ENCODE assay signal across 9 mouse cellular contexts in genomic region chr19:10709360-10710087, GRCm38 (mm10). TPM values are rescaled to one million over a fixed set of nuclear protein-coding genes. Genes with fewer than 3 reads are reported as not detected.
DNase-seq lines count a peak whose midpoint lies in the region; ATAC-seq and TF ChIP-seq lines count a peak whose summit lies in the region.
"Had no signal": no experiment of that assay in that cellular context is flagged by ENCODE, and none has a peak within 500 bp of the region (broad histone marks: within the 10 kb centered on the region; RNA-seq: fewer than 3 reads in every experiment).

No protein-coding gene starts in this region.

- peak; percentile 83 for TF ChIP-seq RAD21 in CH12.LX (IDR thresholded peaks at IDR 0.05; ENCODE audit: low read depth, low read length)

- H3K27me3 ChIP-seq in CH12.LX (replicated peaks), result no peaks in the 10 kb centered on the region
- H3K27me3 ChIP-seq in forebrain, embryonic 12.5 days, result no peaks in the 10 kb centered on the region
- H3K27me3 ChIP-seq in heart, postnatal 0 days (ENCODE audit: control insufficient read depth, insufficient read depth, low read length), result no peaks in the 10 kb centered on the region
- H3K27me3 ChIP-seq in liver, embryonic 14.5 days (ENCODE audit: control insufficient read depth, insufficient read depth, low read length), result no peaks in the 10 kb centered on the region
- H3K27me3 ChIP-seq in neural tube, embryonic 12.5 days (replicated peaks), result no peaks in the 10 kb centered on the region
- H3K27me3 ChIP-seq in stomach, postnatal 0 days (ENCODE audit: control insufficient read depth, insufficient read depth, low read length), result no peaks in the 10 kb centered on the region

- peak; percentile 91 for ATAC-seq in forebrain, embryonic 12.5 days (ENCODE audit: low FRiP score)
- peak; percentile 89 for ATAC-seq in heart, postnatal 0 days (ENCODE audit: insufficient read depth, low read depth)
- peak; percentile 65 for ATAC-seq in liver, embryonic 14.5 days (ENCODE audit: insufficient read depth)
- peak; percentile 83 for ATAC-seq in neural tube, embryonic 12.5 days (ENCODE audit: low FRiP score, low read depth)
- ATAC-seq in stomach, postnatal 0 days (ENCODE audit: low FRiP score, low TSS enrichment), result peak; percentile 73

- H3K4me2 ChIP-seq in CH12.LX (ENCODE audit: insufficient read depth, low read depth, poor library complexity, severe bottlenecking), result no peak overlapping the region
- no peak overlapping the region for H3K4me2 ChIP-seq in forebrain, embryonic 12.5 days
- no peak overlapping the region for H3K4me2 ChIP-seq in heart, postnatal 0 days (ENCODE audit: low read depth, low read length)
- no peak overlapping the region for H3K4me2 ChIP-seq in liver, embryonic 14.5 days (ENCODE audit: low read depth)
- H3K4me2 ChIP-seq in neural tube, embryonic 12.5 days (replicated peaks), result peak overlapping the region; percentile 25
- H3K4me2 ChIP-seq in stomach, postnatal 0 days (replicated peaks; ENCODE audit: low read depth), result no peak overlapping the region

- no peak for TF ChIP-seq EP300 in CH12.LX (IDR thresholded peaks at IDR 0.05; ENCODE audit: low read length)
- TF ChIP-seq EP300 in heart, postnatal 0 days (IDR thresholded peaks at IDR 0.05; ENCODE audit: low read depth), result no peak
- no peak for TF ChIP-seq EP300 in liver, embryonic 14.5 days (IDR thresholded peaks at IDR 0.05; ENCODE audit: low read depth)
- TF ChIP-seq EP300 in stomach, postnatal 0 days (optimal IDR thresholded peaks at IDR 0.05), result no peak

- TF ChIP-seq POLR2A in CH12.LX (IDR thresholded peaks at IDR 0.05; ENCODE audit: low read depth, low read length), result no peak

- H3K4me3 ChIP-seq in CH12.LX (replicated peaks in 1 of 3; ENCODE audit: low read depth in 2 of 3, low read length in 2 of 3, poor library complexity in 1 of 3), result no peak overlapping the region
- no peak overlapping the region for H3K4me3 ChIP-seq in forebrain, embryonic 12.5 days (replicated peaks)
- H3K4me3 ChIP-seq in heart, postnatal 0 days (ENCODE audit: low read depth, low read length), result no peak overlapping the region
- H3K4me3 ChIP-seq in liver, embryonic 14.5 days (ENCODE audit: insufficient read depth in 1 of 2, low read depth in 2 of 2, low read length in 2 of 2), result no peak overlapping the region
- no peak overlapping the region for H3K4me3 ChIP-seq in neural tube, embryonic 12.5 days
- H3K4me3 ChIP-seq in stomach, postnatal 0 days (ENCODE audit: low read depth, low read length), result no peak overlapping the region

- H3K79me2 ChIP-seq in CH12.LX (replicated peaks; ENCODE audit: control insufficient read depth, extremely low read depth, insufficient read depth, poor library complexity, severe bottlenecking), result no peaks in the 10 kb centered on the region

- H3K9ac ChIP-seq in CH12.LX (ENCODE audit: insufficient read depth, low read depth), result no peak overlapping the region
- H3K9ac ChIP-seq in forebrain, embryonic 12.5 days, result no peak overlapping the region
- H3K9ac ChIP-seq in heart, postnatal 0 days (replicated peaks; ENCODE audit: low read depth, low read length), result no peak overlapping the region
- H3K9ac ChIP-seq in liver, embryonic 14.5 days (replicated peaks), result no peak overlapping the region
- H3K9ac ChIP-seq in neural tube, embryonic 12.5 days, result no peak overlapping the region
- H3K9ac ChIP-seq in stomach, postnatal 0 days (ENCODE audit: low read length), result peak overlapping the region; percentile 35; the same call in 1 of the 2 replicates

- peak; percentile 84 to 96 for TF ChIP-seq CTCF in CH12.LX (conservative IDR thresholded peaks at IDR 0.05 in 1 of 2, IDR thresholded peaks at IDR 0.05 in 1 of 2; ENCODE audit: low read depth in 2 of 2, low read length in 2 of 2)
- TF ChIP-seq CTCF in heart, postnatal 0 days (IDR thresholded peaks at IDR 0.05; ENCODE audit: low read depth), result peak; percentile 99
- peak; percentile 100 for TF ChIP-seq CTCF in liver, embryonic 14.5 days (IDR thresholded peaks at IDR 0.05; ENCODE audit: low read depth)
- TF ChIP-seq CTCF in stomach, postnatal 0 days (IDR thresholded peaks at IDR 0.05; ENCODE audit: low read depth), result peak; percentile 98

- DNase-seq in CH12.LX (ENCODE audit: extremely low read depth), result peak; percentile 72
- peak; percentile 75 for DNase-seq in c-Kit-positive CD71-positive TER-119-negative erythroid progenitor cells, embryonic 14.5 days (ENCODE audit: low read depth)
- peak; percentile 92 for DNase-seq in heart, postnatal 0 days (ENCODE audit: low spot score)
- DNase-seq in kidney, postnatal 36 days, result peak; percentile 96 to 98
- peak; percentile 57 to 63 (median 59) for DNase-seq in liver, embryonic 14.5 days (ENCODE audit: low read depth in 3 of 3, low spot score in 3 of 3)
- peak; percentile 95 for DNase-seq in stomach, postnatal 0 days (ENCODE audit: low spot score)

- WGBS in forebrain, embryonic 12.5 days, result 15% methylated on average over 8 of the region's 8 CpGs
- 9% methylated on average over 8 of the region's 8 CpGs for WGBS in heart, postnatal 0 days
- WGBS in liver, embryonic 14.5 days (ENCODE audit: insufficient replicate concordance), result 24% methylated on average over 8 of the region's 8 CpGs
- WGBS in neural tube, embryonic 12.5 days, result 20% methylated on average over 8 of the region's 8 CpGs
- 21% methylated on average over 8 of the region's 8 CpGs for WGBS in stomach, postnatal 0 days

- H3K27ac ChIP-seq in CH12.LX (ENCODE audit: insufficient read depth, low read depth), result no peak overlapping the region
- peak overlapping the region; percentile 93 for H3K27ac ChIP-seq in forebrain, embryonic 12.5 days
- H3K27ac ChIP-seq in heart, postnatal 0 days (ENCODE audit: low read depth), result peak overlapping the region; percentile 90
- H3K27ac ChIP-seq in liver, embryonic 14.5 days, result no peak overlapping the region
- H3K27ac ChIP-seq in neural tube, embryonic 12.5 days, result peak overlapping the region; percentile 82
- H3K27ac ChIP-seq in stomach, postnatal 0 days (replicated peaks), result peak overlapping the region; percentile 75
- H3K27ac ChIP-seq: macrophage had no signal

- dilution Hi-C loops in CH12.LX (cut with MboI; ENCODE audit: extremely low pct_ligation_motif_present, extremely low pct_unique_long_range_greater_than_20kb, low sequenced_read_pairs), result no loop called here

- no peaks in the 10 kb centered on the region for H3K9me3 ChIP-seq in CH12.LX (replicated peaks; ENCODE audit: low read length)
- H3K9me3 ChIP-seq in forebrain, embryonic 12.5 days, result no peaks in the 10 kb centered on the region
- no peaks in the 10 kb centered on the region for H3K9me3 ChIP-seq in heart, postnatal 0 days (replicated peaks; ENCODE audit: control insufficient read depth, low read length)
- no peaks in the 10 kb centered on the region for H3K9me3 ChIP-seq in liver, embryonic 14.5 days (ENCODE audit: control insufficient read depth, low read length)
- no peaks in the 10 kb centered on the region for H3K9me3 ChIP-seq in neural tube, embryonic 12.5 days
- H3K9me3 ChIP-seq in stomach, postnatal 0 days (ENCODE audit: control insufficient read depth, low read length), result no peaks in the 10 kb centered on the region

- peaks cover 7 to 22% of the 10 kb centered on the region in 2 experiments; a peak in 3 of 4 replicates for H3K4me1 ChIP-seq in CH12.LX (ENCODE audit: control insufficient read depth in 1 of 2, insufficient read depth in 2 of 2)
- H3K4me1 ChIP-seq in forebrain, embryonic 12.5 days, result peaks cover 23% of the 10 kb centered on the region
- peaks cover 13% of the 10 kb centered on the region; the same call in 1 of the 2 replicates for H3K4me1 ChIP-seq in heart, postnatal 0 days (ENCODE audit: control insufficient read depth, insufficient read depth)
- H3K4me1 ChIP-seq in liver, embryonic 14.5 days (replicated peaks; ENCODE audit: control insufficient read depth in 2 of 2, insufficient read depth in 2 of 2, low read length in 1 of 2), result no peaks in the 10 kb centered on the region
- H3K4me1 ChIP-seq in neural tube, embryonic 12.5 days, result peaks cover 13% of the 10 kb centered on the region
- H3K4me1 ChIP-seq in stomach, postnatal 0 days (replicated peaks; ENCODE audit: control insufficient read depth, insufficient read depth), result no peaks in the 10 kb centered on the region

- in situ Hi-C loops in CH12.LX (cut with MboI; ENCODE audit: low pct_ligation_motif_present, low pct_unique_long_range_greater_than_20kb, low sequenced_read_pairs), result loop anchor here (5.0 kb wide), 1 partner anchor 37 kb away; no protein-coding TSS in a partner anchor

- H3K36me3 ChIP-seq in CH12.LX (replicated peaks in 1 of 2; ENCODE audit: control insufficient read depth in 1 of 2, insufficient read depth in 1 of 2, low read length in 1 of 2), result peaks cover 54 to 90% of the 10 kb centered on the region in 2 experiments
- peaks cover 54% of the 10 kb centered on the region for H3K36me3 ChIP-seq in forebrain, embryonic 12.5 days (replicated peaks)
- H3K36me3 ChIP-seq in heart, postnatal 0 days (replicated peaks; ENCODE audit: control insufficient read depth, insufficient read depth, low read length), result peaks cover 44% of the 10 kb centered on the region
- peaks cover 18% of the 10 kb centered on the region for H3K36me3 ChIP-seq in liver, embryonic 14.5 days (replicated peaks; ENCODE audit: control insufficient read depth, insufficient read depth, low read depth)
- peaks cover 49% of the 10 kb centered on the region for H3K36me3 ChIP-seq in neural tube, embryonic 12.5 days
- peaks cover 31% of the 10 kb centered on the region for H3K36me3 ChIP-seq in stomach, postnatal 0 days (ENCODE audit: control insufficient read depth, insufficient read depth, low read length)

RNA-seq across cellular contexts. Expression of gene Vps37c, which starts 21.0 kb away (rescaled TPM):
- total RNA-seq in CH12.LX (2012; rRNA removed) (9.5 and 10.8 TPM in 2 replicates), CH12.LX (2014; rRNA removed) (4.9 and 6.2 TPM in 2 replicates)
- polyA plus RNA-seq in CH12.LX (2012; ENCODE audit: insufficient read length, low read depth), result 13.0 and 13.4 TPM in 2 replicates
- polyA plus RNA-seq in forebrain, embryonic 12.5 days (2016; fragmentation: Nextera tagmentation; extraction: Ambion mirVana), result 32.5 and 35.2 TPM in 2 replicates
- total RNA-seq in heart, postnatal 0 days (2014; rRNA removed; ENCODE audit: low replicate concordance), result 25.5 and 42.1 TPM in 2 replicates
- polyA plus RNA-seq in heart, postnatal 0 days (2015; fragmentation: Nextera tagmentation; extraction: Ambion mirVana), result 22.2 and 23.0 TPM in 2 replicates
- 6.0 and 6.3 TPM in 2 replicates for polyA plus RNA-seq in liver, embryonic 14.5 days (2012; rRNA removed)
- 9.3 and 10.4 TPM in 2 replicates for polyA plus RNA-seq in liver, embryonic 14.5 days (2014; fragmentation: Nextera tagmentation; extraction: Ambion mirVana)
- 33.8 and 39.2 TPM in 2 replicates for polyA plus RNA-seq in neural tube, embryonic 12.5 days (2016; fragmentation: Nextera tagmentation; extraction: Ambion mirVana)
- 48.6 and 57.3 TPM in 2 replicates for polyA plus RNA-seq in stomach, postnatal 0 days (2015; fragmentation: Nextera tagmentation; extraction: Ambion mirVana)

RNA-seq across cellular contexts. Expression of gene Cd5, which starts 29.3 kb away (rescaled TPM):
- 8.7 and 9.9 TPM in 2 replicates for total RNA-seq in CH12.LX (2012; rRNA removed)
- 17.7 and 20.7 TPM in 2 replicates for total RNA-seq in CH12.LX (2014; rRNA removed)
- polyA plus RNA-seq in CH12.LX (2012; ENCODE audit: insufficient read length, low read depth), result 46.8 and 51.4 TPM in 2 replicates
- polyA plus RNA-seq in forebrain, embryonic 12.5 days (2016; fragmentation: Nextera tagmentation; extraction: Ambion mirVana), result not detected in 2 replicates
- 3.2 TPM in 1 of 2 replicates, not detected in the other for total RNA-seq in heart, postnatal 0 days (2014; rRNA removed; ENCODE audit: low replicate concordance)
- 0.12 and 0.23 TPM in 2 replicates for polyA plus RNA-seq in heart, postnatal 0 days (2015; fragmentation: Nextera tagmentation; extraction: Ambion mirVana)
- 0.02 and 0.13 TPM in 2 replicates for polyA plus RNA-seq in liver, embryonic 14.5 days (2012; rRNA removed)
- polyA plus RNA-seq in liver, embryonic 14.5 days (2014; fragmentation: Nextera tagmentation; extraction: Ambion mirVana), result 0.04 TPM in 1 of 2 replicates, not detected in the other
- 0.08 TPM in 1 of 2 replicates, not detected in the other for polyA plus RNA-seq in neural tube, embryonic 12.5 days (2016; fragmentation: Nextera tagmentation; extraction: Ambion mirVana)
- 1.6 and 1.8 TPM in 2 replicates for polyA plus RNA-seq in stomach, postnatal 0 days (2015; fragmentation: Nextera tagmentation; extraction: Ambion mirVana)

RNA-seq across cellular contexts. Expression of gene Pga5, which starts 31.7 kb away (rescaled TPM):
- total RNA-seq in CH12.LX (2012; rRNA removed) (0.08 TPM in 1 of 2 replicates, not detected in the other), CH12.LX (2014; rRNA removed) (not detected in 2 replicates)
- not detected in 2 replicates for polyA plus RNA-seq in CH12.LX (2012; ENCODE audit: insufficient read length, low read depth)
- polyA plus RNA-seq in forebrain, embryonic 12.5 days (2016; fragmentation: Nextera tagmentation; extraction: Ambion mirVana), result not detected in 2 replicates
- not detected in 2 replicates for total RNA-seq in heart, postnatal 0 days (2014; rRNA removed; ENCODE audit: low replicate concordance)
- not detected in 2 replicates for polyA plus RNA-seq in heart, postnatal 0 days (2015; fragmentation: Nextera tagmentation; extraction: Ambion mirVana)
- 0.02 TPM in 1 of 2 replicates, not detected in the other for polyA plus RNA-seq in liver, embryonic 14.5 days (2012; rRNA removed)
- not detected in 2 replicates for polyA plus RNA-seq in liver, embryonic 14.5 days (2014; fragmentation: Nextera tagmentation; extraction: Ambion mirVana)
- polyA plus RNA-seq in neural tube, embryonic 12.5 days (2016; fragmentation: Nextera tagmentation; extraction: Ambion mirVana), result not detected in 2 replicates
- polyA plus RNA-seq in stomach, postnatal 0 days (2015; fragmentation: Nextera tagmentation; extraction: Ambion mirVana), result 22,358 and 23,362 TPM in 2 replicates
- polyA plus RNA-seq: macrophage had no signal

Comparison
In these comparisons a context has a peak if more than half of its experiments do, and no peak if none do; other contexts are left out.
1. H3K27ac ChIP-seq: peak in forebrain, embryonic 12.5 days (single experiment), heart, postnatal 0 days (single experiment), neural tube, embryonic 12.5 days (single experiment) and stomach, postnatal 0 days (single experiment); none in CH12.LX (single experiment) and liver, embryonic 14.5 days (single experiment).
2. RNA of gene Cd5, which starts 29.3 kb away (polyA plus RNA-seq): 46.8 to 51.4 TPM in CH12.LX; 1.6 to 1.8 TPM in stomach, postnatal 0 days, 0.12 to 0.23 TPM in heart, postnatal 0 days, 0.08 TPM in neural tube, embryonic 12.5 days, 0.02 to 0.13 TPM in liver, embryonic 14.5 days and not detected in forebrain, embryonic 12.5 days; every median in the first group is over 10 times any median in the second.
3. RNA of gene Pga5, which starts 31.7 kb away (polyA plus RNA-seq): 22,358 to 23,362 TPM in stomach, postnatal 0 days; not detected in neural tube, embryonic 12.5 days, 0.02 TPM in liver, embryonic 14.5 days, not detected in CH12.LX, not detected in forebrain, embryonic 12.5 days and not detected in heart, postnatal 0 days; every median in the first group is over 1,000 times any median in the second.
4. Peak in every context shown above with its lines, with median percentiles within 50 percentile points of each other: DNase-seq, CTCF ChIP-seq and ATAC-seq.